ENCODE assay signal across 8 mouse cellular contexts in genomic region chr5:128953278-128954070, GRCm38 (mm10). TPM values are rescaled to one million over a fixed set of nuclear protein-coding genes. Genes with fewer than 3 reads are reported as not detected.
DNase-seq lines count a peak whose midpoint lies in the region; ATAC-seq lines count a peak whose summit lies in the region.

TSS of gene Rimbp2 (minus strand) at chr5:128953486.

- H3K27ac ChIP-seq in heart, embryonic 15.5 days: no peak within 1 kb of the TSS
- H3K27ac ChIP-seq in hindbrain, embryonic 13.5 days: peak within 1 kb of the TSS; percentile 95
- no peak within 1 kb of the TSS for H3K27ac ChIP-seq in limb, embryonic 13.5 days

- H3K4me2 ChIP-seq in heart, embryonic 15.5 days: peak within 1 kb of the TSS; percentile 70
- H3K4me2 ChIP-seq in hindbrain, embryonic 13.5 days: peak within 1 kb of the TSS; percentile 78
- H3K4me2 ChIP-seq in limb, embryonic 13.5 days (replicated peaks): peak within 1 kb of the TSS; percentile 71

- DNase-seq in heart, postnatal 36 days: no peak
- DNase-seq in embryo, embryonic 11 days: peak; percentile 88
- DNase-seq in right cerebral cortex, postnatal 10 days (ENCODE audit: low spot score in 2 of 2): peak; percentile 86 to 87
- DNase-seq in gastrocnemius, postnatal 10 days: no peak
- no peak for DNase-seq in B cell, adult 2 months

- H3K36me3 ChIP-seq in heart, embryonic 15.5 days: no peaks in the 10 kb centered on the region
- H3K36me3 ChIP-seq in hindbrain, embryonic 13.5 days: no peaks in the 10 kb centered on the region
- H3K36me3 ChIP-seq in limb, embryonic 13.5 days: no peaks in the 10 kb centered on the region

- H3K9me3 ChIP-seq in heart, embryonic 15.5 days (replicated peaks): no peaks in the 10 kb centered on the region
- peaks cover 4% of the 10 kb centered on the region; the same call in 1 of the 2 replicates for H3K9me3 ChIP-seq in hindbrain, embryonic 13.5 days
- H3K9me3 ChIP-seq in limb, embryonic 13.5 days: 0 out of 2 replicates have a peak, but pooled peaks cover 7% of the 10 kb centered on the region

- WGBS in heart, embryonic 15.5 days: 11% methylated on average over 17 of the region's 17 CpGs
- 7% methylated on average over 17 of the region's 17 CpGs for WGBS in hindbrain, embryonic 13.5 days
- 13% methylated on average over 17 of the region's 17 CpGs for WGBS in limb, embryonic 13.5 days

- ATAC-seq in heart, embryonic 15.5 days (replicated peaks; ENCODE audit: insufficient number of reproducible peaks, insufficient read depth, low FRiP score, low read depth): no peak; the same call in 1 of the 2 replicates
- peak; percentile 73 for ATAC-seq in hindbrain, embryonic 13.5 days (ENCODE audit: low FRiP score)
- ATAC-seq in limb, embryonic 13.5 days (ENCODE audit: low FRiP score, low read depth): no peak

- intact Hi-C loops in heart, postnatal 36 days (cut with DNase I): no loop called here

- H3K4me1 ChIP-seq in heart, embryonic 15.5 days (replicated peaks): peaks cover 10% of the 10 kb centered on the region; the same call in 1 of the 2 replicates
- H3K4me1 ChIP-seq in hindbrain, embryonic 13.5 days (replicated peaks): peaks cover 30% of the 10 kb centered on the region
- H3K4me1 ChIP-seq in limb, embryonic 13.5 days: peaks cover 7% of the 10 kb centered on the region

- peaks cover 23% of the 10 kb centered on the region for H3K27me3 ChIP-seq in heart, embryonic 15.5 days
- H3K27me3 ChIP-seq in hindbrain, embryonic 13.5 days: peaks cover 6% of the 10 kb centered on the region; the same call in 1 of the 2 replicates
- peaks cover 34% of the 10 kb centered on the region for H3K27me3 ChIP-seq in limb, embryonic 13.5 days

- H3K4me3 ChIP-seq in heart, embryonic 15.5 days: peak within 1 kb of the TSS; percentile 43
- H3K4me3 ChIP-seq in hindbrain, embryonic 13.5 days: peak within 1 kb of the TSS; percentile 57
- peak within 1 kb of the TSS; percentile 42 for H3K4me3 ChIP-seq in limb, embryonic 13.5 days

- H3K9ac ChIP-seq in heart, embryonic 15.5 days: peak within 1 kb of the TSS; percentile 25
- H3K9ac ChIP-seq in hindbrain, embryonic 13.5 days: peak within 1 kb of the TSS; percentile 82
- H3K9ac ChIP-seq in limb, embryonic 13.5 days: peak within 1 kb of the TSS; percentile 56

RNA-seq across cellular contexts. Expression of gene Rimbp2, which starts in this region (rescaled TPM):
- polyA plus RNA-seq in heart, embryonic 15.5 days (2015; fragmentation: Nextera tagmentation; extraction: Ambion mirVana): 0.10 and 0.30 TPM in 2 replicates
- under 1 TPM in 1 of 2 experiments, not detected in 1; 0.19 TPM for total RNA-seq in heart, postnatal 36 days (2021)
- polyA plus RNA-seq in hindbrain, embryonic 13.5 days (2015; fragmentation: Nextera tagmentation; extraction: Ambion mirVana): 4.2 and 5.1 TPM in 2 replicates
- 0.04 and 0.08 TPM in 2 replicates for polyA plus RNA-seq in limb, embryonic 13.5 days (2015; fragmentation: Nextera tagmentation; extraction: Ambion mirVana)
- total RNA-seq in gastrocnemius, postnatal 10 days (2021): under 1 TPM; 0.07 to 0.25 TPM

Comparison
In these comparisons a context has a peak if more than half of its experiments do, and no peak if none do; other contexts are left out.
1. H3K9ac ChIP-seq: peak in every context shown above with its lines; median percentile 82 in hindbrain, embryonic 13.5 days; 56 in limb, embryonic 13.5 days; 25 in heart, embryonic 15.5 days.
2. DNase-seq: peak in embryo, embryonic 11 days (single experiment) and right cerebral cortex, postnatal 10 days (2 of 2); none in heart, postnatal 36 days (0 of 2), gastrocnemius, postnatal 10 days (single experiment) and B cell, adult 2 months (0 of 2).
3. Peak in every context shown above with its lines, with median percentiles within 50 percentile points of each other: H3K4me2 ChIP-seq and H3K4me3 ChIP-seq.